Mouse (Mus musculus) embryonic facial prominence, embryonic 10.5 days (tissue): ENCODE measurements at regions not wholly inside any gene's neighbourhood (a gene's known extent, or its start where the extent isn't known, plus 50 kb on each side); places are given as distances from the start of the nearest gene placed in this dataset.
"Not testable (repeated sequence)": the region's sequence is repeated elsewhere in the genome, so short reads cannot be mapped to it uniquely, and the experiment has no call there.

Experiments used
- DNase-seq: peaks from one replicate; pipeline ENCODE4 v3.0.0-alpha.2; 2017; ENCODE audit warnings: low spot score
- H3K27ac ChIP-seq: fragments of 300-500 bp; sonication (generic); replicated peaks from 2 replicates; pipeline ENCODE4 v1.5.1; 2016; ENCODE audit warnings: mild to moderate bottlenecking
- H3K27me3 ChIP-seq: fragments of 300-500 bp; sonication (generic); replicated peaks from 2 replicates; pipeline ENCODE4 v1.6.1; 2016; ENCODE audit warnings: low read depth, mild to moderate bottlenecking; ENCODE audit not compliant: poor library complexity, severe bottlenecking
- H3K36me3 ChIP-seq: fragments of 300-500 bp; sonication (generic); replicated peaks from 2 replicates; pipeline ENCODE4 v1.6.1; 2016; ENCODE audit warnings: mild to moderate bottlenecking, moderate library complexity
- H3K4me1 ChIP-seq: fragments of 300-500 bp; sonication (generic); 2 replicates; pipeline ENCODE4 v1.6.1; 2016
- H3K4me3 ChIP-seq: fragments of 300-500 bp; sonication (generic); 2 replicates; pipeline ENCODE4 v1.5.1; 2016; ENCODE audit warnings: mild to moderate bottlenecking, moderate library complexity
- H3K9me3 ChIP-seq: fragments of 300-500 bp; sonication (generic); 2 replicates; pipeline ENCODE4 v1.6.1; 2016; ENCODE audit warnings: mild to moderate bottlenecking
- WGBS: fragments of 180-500 bp; shearing (Covaris S2); methylation state at CpG from one replicate; pipeline ENCODE4 v1.1.7; 2016; 5-methylcytosine and 5-hydroxymethylcytosine counted together

DNA sequence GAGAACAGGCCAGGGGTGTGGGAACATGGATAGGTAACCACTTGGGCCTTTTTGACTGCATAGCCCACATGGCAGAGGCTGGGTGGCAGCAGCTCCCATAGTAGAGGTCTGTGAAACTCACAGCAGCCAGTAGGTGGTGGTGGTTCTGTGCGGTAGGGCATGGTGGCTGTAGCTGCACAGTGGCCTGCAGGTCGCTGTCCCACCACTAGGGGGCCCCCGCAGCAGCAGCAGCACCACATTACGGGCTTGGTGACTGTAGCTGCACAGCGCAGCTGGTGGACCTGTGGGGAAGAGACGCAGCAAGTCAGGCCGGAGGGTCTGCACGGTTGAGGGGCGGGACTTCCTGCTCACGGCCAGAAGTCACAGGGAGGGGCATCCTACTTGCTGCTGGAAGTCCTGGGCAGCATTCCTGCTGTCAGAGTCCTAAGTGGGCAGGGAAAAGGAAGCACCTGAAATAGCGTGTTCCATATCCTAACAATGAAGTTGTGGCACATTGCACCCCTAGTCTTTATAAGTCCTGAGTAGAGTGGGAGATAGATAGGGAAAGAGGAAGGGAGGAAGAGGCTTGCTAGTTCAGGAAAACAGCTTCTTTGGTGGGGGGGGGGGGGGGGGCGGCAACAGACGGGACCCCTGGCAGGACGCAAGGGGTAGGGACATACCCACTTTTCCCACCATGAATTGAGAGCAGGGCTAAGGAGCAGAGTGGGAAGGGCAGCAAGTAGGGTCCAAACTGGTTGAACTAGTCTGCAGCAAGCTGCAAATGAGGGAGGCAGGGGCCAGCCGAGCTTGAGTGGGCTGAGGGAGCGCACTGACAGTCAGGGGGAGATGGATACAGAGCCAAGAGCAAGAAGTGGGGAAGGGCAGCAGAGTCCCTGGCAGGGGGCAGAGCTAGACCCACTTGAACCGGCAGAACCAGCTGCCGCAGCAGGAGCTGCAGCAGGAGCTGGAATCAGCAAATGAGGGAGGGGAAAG is 141.4 kb downstream of the Zxdb start:
- no peaks in the 10 kb centered on the region for H3K9me3 ChIP-seq
- 20% methylated on average over 17 of the region's 18 CpGs for WGBS
- H3K27ac ChIP-seq: peak overlapping the region; percentile 70
- H3K36me3 ChIP-seq: no peaks in the 10 kb centered on the region
- DNase-seq: peak; percentile 93
- peak overlapping the region; percentile 55 for H3K4me3 ChIP-seq
- H3K27me3 ChIP-seq: peaks cover 14% of the 10 kb centered on the region; the same call in 1 of the 2 replicates
- H3K4me1 ChIP-seq: peaks cover 2% of the 10 kb centered on the region; the same call in 1 of the 2 replicates

- H3K9me3 ChIP-seq, H3K4me1 ChIP-seq, H3K27ac ChIP-seq, H3K4me3 ChIP-seq, H3K27me3 ChIP-seq, H3K36me3 ChIP-seq, DNase-seq: not testable (repeated sequence)
- 84% methylated on average over 2 of the region's 2 CpGs for WGBS
These were observed 142.9 kb downstream of the Spin4 start for GRCm38 (mm10) chrX:94883547-94883946.
